Mouse (Mus musculus) embryonic fibroblast, embryonic 13.5 days (primary cell): ENCODE results near the gene Psmb6. TPM values are rescaled to one million over a fixed set of nuclear protein-coding genes. Genes with fewer than 3 reads are reported as not detected.

Source experiments
- H3K27ac ChIP-seq: 2 replicates; pipeline ENCODE4 v1.5.1; 2012; ENCODE audit warnings: low read length, control low read depth, inconsistent platforms; ENCODE audit not compliant: insufficient read depth
- H3K4me1 ChIP-seq: 2 replicates; pipeline ENCODE4 v1.6.1; 2011; ENCODE audit warnings: low read length; ENCODE audit not compliant: control insufficient read depth, insufficient read depth
- H3K4me3 ChIP-seq: 2 replicates; pipeline ENCODE4 v1.5.1; 2011; ENCODE audit warnings: mild to moderate bottlenecking, control low read depth, low read length; ENCODE audit not compliant: insufficient read depth
- CTCF ChIP-seq: IDR thresholded peaks from 2 replicates; pipeline ENCODE4 v1.5.1; 2011; ENCODE audit warnings: mild to moderate bottlenecking, control low read depth, low read length, moderate library complexity, borderline replicate concordance; ENCODE audit not compliant: insufficient read depth
- POLR2A ChIP-seq: IDR thresholded peaks from 2 replicates; pipeline ENCODE4 v1.6.1; 2011; ENCODE audit warnings: low read depth, mild to moderate bottlenecking, control low read depth, low read length, moderate library complexity
- polyA plus RNA-seq: library from polyadenylated mRNA; stranded (reverse); fragments of >200 nt; gene quantifications from 2 replicates; pipeline ENCODE4 v1.2.4, GENCODE M21; 2011; ENCODE audit warnings: low read depth; ENCODE audit not compliant: missing spikeins, insufficient read length

The Psmb6 gene
- polyA plus RNA-seq = 162 and 177 TPM in 2 replicates

- TF ChIP-seq CTCF (no peak), POLR2A (peak; percentile 69)
- H3K4me1 ChIP-seq = 0 out of 2 replicates have a peak, but pooled peaks cover 5% of the 10 kb centered on the region
- H3K4me3 ChIP-seq = peak within 1 kb of the TSS; percentile 97
- no peak within 1 kb of the TSS for H3K27ac ChIP-seq
Observed at GRCm38 (mm10) chr11:70525184-70525678, at the start of gene Psmb6. TSS of gene Psmb6 (plus strand) at chr11:70525367.

GRCm38 (mm10) chr11:70485498-70485897 is 39.7 kb upstream of the Psmb6 start:
- Histone ChIP-seq H3K27ac (no peak overlapping the region), H3K4me1 (no peaks in the 10 kb centered on the region), H3K4me3 (no peak overlapping the region)
- TF ChIP-seq POLR2A (no peak), CTCF (no peak)

GRCm38 (mm10) chr11:70487816-70488215 is 37.4 kb upstream of the Psmb6 start:
- Histone ChIP-seq H3K4me3 (no peak overlapping the region), H3K27ac (no peak overlapping the region), H3K4me1 (no peaks in the 10 kb centered on the region)
- TF ChIP-seq CTCF (no peak), POLR2A (no peak)

GRCm38 (mm10) chr11:70489138-70489537 is 36.0 kb upstream of the Psmb6 start:
- no peak overlapping the region for H3K4me3 ChIP-seq
- no peak for TF ChIP-seq CTCF
- no peak overlapping the region for H3K27ac ChIP-seq
- no peaks in the 10 kb centered on the region for H3K4me1 ChIP-seq

GRCm38 (mm10) chr11:70489684-70490083 is 35.5 kb upstream of the Psmb6 start:
- TF ChIP-seq POLR2A (no peak), CTCF (no peak)
- Histone ChIP-seq H3K4me1 (no peaks in the 10 kb centered on the region), H3K27ac (no peak overlapping the region), H3K4me3 (no peak overlapping the region)

GRCm38 (mm10) chr11:70499566-70500475 is 25.3 kb upstream of the Psmb6 start:
- no peak for TF ChIP-seq POLR2A
- no peak for TF ChIP-seq CTCF
- no peak overlapping the region for H3K27ac ChIP-seq
- no peak overlapping the region for H3K4me3 ChIP-seq
- no peaks in the 10 kb centered on the region for H3K4me1 ChIP-seq

- no peak for TF ChIP-seq POLR2A
- TF ChIP-seq CTCF = no peak
- no peak overlapping the region for H3K27ac ChIP-seq
- no peaks in the 10 kb centered on the region for H3K4me1 ChIP-seq
- H3K4me3 ChIP-seq = no peak overlapping the region
Observed at GRCm38 (mm10) chr11:70500476-70500812, 24.7 kb upstream of the Psmb6 start.

- no peak overlapping the region for H3K4me3 ChIP-seq
- H3K27ac ChIP-seq = no peak overlapping the region
- H3K4me1 ChIP-seq = no peaks in the 10 kb centered on the region
- no peak for TF ChIP-seq POLR2A
- no peak for TF ChIP-seq CTCF
Observed at GRCm38 (mm10) chr11:70502018-70502417, 23.1 kb upstream of the Psmb6 start.

- TF ChIP-seq CTCF (no peak), POLR2A (no peak)
- no peak within 1 kb of the TSS for H3K4me3 ChIP-seq
- no peaks in the 10 kb centered on the region for H3K4me1 ChIP-seq
- H3K27ac ChIP-seq = no peak within 1 kb of the TSS
Observed at GRCm38 (mm10) chr11:70504970-70505369, 20.2 kb upstream of the Psmb6 start, which contains the start of gene Tm4sf5. TSS of gene Tm4sf5 (plus strand) at chr11:70505244.

GRCm38 (mm10) chr11:70506385-70506784 is 18.8 kb upstream of the Psmb6 start:
- no peak overlapping the region for H3K27ac ChIP-seq
- no peak overlapping the region for H3K4me3 ChIP-seq
- 0 out of 2 replicates have a peak, but pooled peaks have one; percentile 17 for TF ChIP-seq CTCF
- no peak for TF ChIP-seq POLR2A
- no peaks in the 10 kb centered on the region for H3K4me1 ChIP-seq
